ENCODE assay signal across 19 mouse cellular contexts in genomic region chr1:175174918-175175675, GRCm38 (mm10).
A peak's percentile ranks its signal among the peaks of the same experiment; 100 is the strongest.
DNase-seq lines count a peak whose midpoint lies in the region; ATAC-seq and TF ChIP-seq lines count a peak whose summit lies in the region.
"Had no signal": no experiment of that assay in that cellular context is flagged by ENCODE, and none has a peak within 500 bp of the region (broad histone marks: within the 10 kb centered on the region; RNA-seq: fewer than 3 reads in every experiment).

No protein-coding gene starts in this region.

- H3K9ac ChIP-seq in forebrain, postnatal 0 days, result no peak overlapping the region
- no peak overlapping the region for H3K9ac ChIP-seq in forebrain, embryonic 11.5 days (ENCODE audit: low read length)
- H3K9ac ChIP-seq: embryonic facial prominence, embryonic 12.5 days; heart, embryonic 15.5 days; hindbrain, embryonic 13.5 days had no signal

- no peaks in the 10 kb centered on the region for H3K9me3 ChIP-seq in forebrain, postnatal 0 days (ENCODE audit: low read length)
- H3K9me3 ChIP-seq in forebrain, embryonic 11.5 days (ENCODE audit: control insufficient read depth, low read length), result no peaks in the 10 kb centered on the region
- H3K9me3 ChIP-seq: embryonic facial prominence, embryonic 12.5 days; heart, embryonic 15.5 days; hindbrain, embryonic 13.5 days had no signal

- DNase-seq in cerebellum, adult 11-12 months, result peak; percentile 32
- DNase-seq in cerebellum, adult 8-10 months, result no peak
- DNase-seq in cerebellum, adult 9-11 months, result peak; percentile 46
- no peak for DNase-seq in cerebellum, adult 11 months
- DNase-seq in forebrain, postnatal 0 days, result peak; percentile 5
- no peak for DNase-seq in forebrain, embryonic 11.5 days (ENCODE audit: low spot score)
- DNase-seq in brain, adult 2 months (ENCODE audit: low read depth, low spot score), result peak; percentile 60
- no peak for DNase-seq in testis, postnatal 10 days (ENCODE audit: low spot score)
- DNase-seq: adrenal gland, postnatal 10 days; gastrocnemius, postnatal 14 days; heart, adult 2 months; heart, postnatal 14 days; kidney, adult 11 months; kidney, adult 9 months had no signal

- H3K4me1 ChIP-seq in forebrain, postnatal 0 days (ENCODE audit: insufficient read depth), result no peaks in the 10 kb centered on the region
- H3K4me1 ChIP-seq in forebrain, embryonic 11.5 days (replicated peaks; ENCODE audit: control insufficient read depth, insufficient read depth, low read length), result no peaks in the 10 kb centered on the region
- H3K4me1 ChIP-seq: embryonic facial prominence, embryonic 12.5 days; heart, embryonic 15.5 days; hindbrain, embryonic 13.5 days had no signal

- no peak overlapping the region for H3K4me3 ChIP-seq in forebrain, postnatal 0 days (ENCODE audit: low read depth, low read length)
- no peak overlapping the region for H3K4me3 ChIP-seq in forebrain, embryonic 11.5 days (ENCODE audit: low read depth, low read length)
- H3K4me3 ChIP-seq: embryonic facial prominence, embryonic 12.5 days; heart, adult 2 months; heart, embryonic 15.5 days; hindbrain, embryonic 13.5 days had no signal

- no peak overlapping the region for H3K4me2 ChIP-seq in forebrain, postnatal 0 days (ENCODE audit: low read depth)
- H3K4me2 ChIP-seq in forebrain, embryonic 11.5 days (ENCODE audit: low read depth, low read length, severe bottlenecking), result no peak overlapping the region
- H3K4me2 ChIP-seq: embryonic facial prominence, embryonic 12.5 days; heart, embryonic 11.5 days; heart, embryonic 15.5 days; hindbrain, embryonic 13.5 days had no signal

- no peak for TF ChIP-seq CTCF in forebrain, postnatal 0 days (IDR thresholded peaks at IDR 0.05; ENCODE audit: low read depth)

- no peaks in the 10 kb centered on the region for H3K27me3 ChIP-seq in forebrain, postnatal 0 days (ENCODE audit: insufficient read depth, low read length)
- no peaks in the 10 kb centered on the region for H3K27me3 ChIP-seq in forebrain, embryonic 11.5 days (ENCODE audit: control insufficient read depth, insufficient read depth, low read length)
- H3K27me3 ChIP-seq: embryonic facial prominence, embryonic 12.5 days; heart, embryonic 15.5 days; hindbrain, embryonic 13.5 days had no signal

- H3K27ac ChIP-seq in forebrain, postnatal 0 days (ENCODE audit: low read depth, low read length), result no peak overlapping the region; the same call in 1 of the 2 replicates
- H3K27ac ChIP-seq in forebrain, embryonic 11.5 days (ENCODE audit: low read depth, low read length), result no peak overlapping the region
- H3K27ac ChIP-seq: embryonic facial prominence, embryonic 12.5 days; heart, adult 2 months; heart, embryonic 15.5 days; hindbrain, embryonic 13.5 days; hindbrain, postnatal 0 days had no signal

- H3K36me3 ChIP-seq in forebrain, postnatal 0 days (ENCODE audit: insufficient read depth), result no peaks in the 10 kb centered on the region
- H3K36me3 ChIP-seq in forebrain, embryonic 11.5 days (ENCODE audit: control insufficient read depth, insufficient read depth, low read length), result no peaks in the 10 kb centered on the region
- H3K36me3 ChIP-seq: embryonic facial prominence, embryonic 12.5 days; heart, embryonic 15.5 days; hindbrain, embryonic 13.5 days had no signal

- 57% methylated on average over 5 of the region's 5 CpGs for WGBS in forebrain, postnatal 0 days
- 84% methylated on average over 5 of the region's 5 CpGs for WGBS in forebrain, embryonic 11.5 days

- ATAC-seq in forebrain, postnatal 0 days, result peak; percentile 76
- ATAC-seq in forebrain, embryonic 11.5 days (replicated peaks; ENCODE audit: low FRiP score), result no peak
- ATAC-seq: hindbrain, postnatal 0 days had no signal

Comparison
In these comparisons a context has a peak if more than half of its experiments do, and no peak if none do; other contexts are left out.
1. DNase-seq: peak in cerebellum, adult 11-12 months (single experiment), cerebellum, adult 9-11 months (single experiment), forebrain, postnatal 0 days (single experiment) and brain, adult 2 months (single experiment); none in cerebellum, adult 8-10 months (single experiment), cerebellum, adult 11 months (single experiment), forebrain, embryonic 11.5 days (single experiment) and testis, postnatal 10 days (single experiment).